16 mouse cellular contexts compared by ENCODE assay signal in genomic region chr3:65443701-65444100, GRCm38 (mm10).
"Had no signal": no experiment of that assay in that cellular context is flagged by ENCODE, and none has a peak within 500 bp of the region (broad histone marks: within the 10 kb centered on the region; RNA-seq: fewer than 3 reads in every experiment).

No protein-coding gene starts in this region.

- H3K27me3 ChIP-seq: liver, embryonic 15.5 days; megakaryocyte, embryonic 14.5 days; midbrain, embryonic 12.5 days; stomach, embryonic 15.5 days had no signal

- H3K9ac ChIP-seq: liver, embryonic 15.5 days; lung, embryonic 14.5 days; midbrain, embryonic 12.5 days; stomach, embryonic 15.5 days had no signal

- H3K9me3 ChIP-seq: limb, embryonic 10.5 days; liver, embryonic 15.5 days; megakaryocyte, embryonic 14.5 days; midbrain, embryonic 12.5 days; stomach, embryonic 15.5 days had no signal

- H3K36me3 ChIP-seq: limb, embryonic 10.5 days; liver, embryonic 15.5 days; midbrain, embryonic 12.5 days; stomach, embryonic 15.5 days had no signal

- H3K4me3 ChIP-seq: left cerebral cortex, adult 2 months; limb, embryonic 10.5 days; liver, embryonic 15.5 days; megakaryocyte, embryonic 14.5 days; midbrain, embryonic 12.5 days; stomach, embryonic 15.5 days had no signal

- DNase-seq: kidney, adult 8-10 months; kidney, postnatal 25 days; lung, embryonic 14.5 days; lung, postnatal 10 days; right cerebral cortex, postnatal 14 days; thymus, adult 2 months; thymus, postnatal 25 days had no signal

- H3K27ac ChIP-seq: limb, embryonic 10.5 days; liver, embryonic 15.5 days; macrophage; midbrain, embryonic 12.5 days; stomach, embryonic 15.5 days had no signal

- ATAC-seq: intestine, postnatal 0 days had no signal

- H3K4me2 ChIP-seq: liver, embryonic 11.5 days; liver, embryonic 15.5 days; lung, embryonic 14.5 days; midbrain, embryonic 12.5 days; stomach, embryonic 15.5 days had no signal

- H3K4me1 ChIP-seq: liver, embryonic 15.5 days had no signal
